Mouse (Mus musculus): ENCODE measurements around the gene 9130019O22Rik.

DNA sequence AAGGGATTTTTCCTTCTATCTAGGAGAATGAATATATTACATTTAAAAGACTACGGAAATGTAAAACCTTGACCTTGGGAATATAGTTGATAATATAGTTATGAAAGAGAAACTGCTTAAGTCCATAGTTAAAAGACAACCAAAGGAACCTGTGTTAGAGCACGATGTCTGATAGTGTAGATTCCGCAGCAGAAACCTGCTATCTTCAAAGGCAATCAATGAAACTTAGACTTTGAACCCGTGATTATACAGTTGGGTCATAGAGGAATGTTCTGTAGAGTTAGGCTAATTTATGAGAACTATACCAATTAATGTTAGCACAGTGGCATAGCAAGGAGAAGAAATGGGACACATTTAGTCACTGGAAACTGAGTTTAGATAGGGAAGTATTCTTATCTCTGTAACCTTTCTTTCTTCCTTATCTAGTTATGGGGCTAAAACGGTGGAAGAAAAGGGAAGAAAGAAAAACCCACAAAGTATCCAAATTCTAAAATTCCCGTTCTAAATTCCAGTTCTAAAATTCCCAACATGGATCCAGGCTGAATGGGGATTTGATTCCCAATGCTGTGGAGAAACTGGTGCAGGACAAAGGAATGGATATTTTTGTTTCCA, 8.6 kb downstream of the 9130019O22Rik start:
- TF ChIP-seq POLR2A (IDR thresholded peaks at IDR 0.05; ENCODE audit: insufficient read length, low read depth) = no peak
- TF ChIP-seq POLR2AphosphoS2 (IDR thresholded peaks at IDR 0.05; ENCODE audit: insufficient read length, low read depth) = no peak
- TF ChIP-seq MAX (IDR thresholded peaks at IDR 0.05; ENCODE audit: low read depth) = no peak
- no peak for TF ChIP-seq TCF12 (IDR thresholded peaks at IDR 0.05; ENCODE audit: insufficient read depth, poor library complexity, severe bottlenecking)
- no peak for TF ChIP-seq MYOG (IDR thresholded peaks at IDR 0.05; ENCODE audit: control insufficient read depth in 1 of 3, insufficient read depth in 1 of 3, insufficient read length in 2 of 3, low read depth in 2 of 3)
- no peak for TF ChIP-seq TCF3 (IDR thresholded peaks at IDR 0.05; ENCODE audit: insufficient read length, low read depth)
- no peak for TF ChIP-seq USF1 (IDR thresholded peaks at IDR 0.05; ENCODE audit: low read depth)
- no peak for TF ChIP-seq CEBPB (IDR thresholded peaks at IDR 0.05; ENCODE audit: insufficient read depth, poor library complexity, severe bottlenecking)
- no peak for TF ChIP-seq E2F4 (IDR thresholded peaks at IDR 0.05; ENCODE audit: insufficient read depth)
- TF ChIP-seq SRF (IDR thresholded peaks at IDR 0.05; ENCODE audit: control insufficient read depth, insufficient read length, low read depth) = no peak

Measured in myocyte (in vitro differentiated cells).